Mouse (Mus musculus) lung, postnatal 25 days (tissue): Measurements from ENCODE around the gene Prkaa1.
"Not testable (repeated sequence)": the region's sequence is repeated elsewhere in the genome, so short reads cannot be mapped to it uniquely, and the experiment has no call there.

Experiments used
- DNase-seq: peaks from one replicate; pipeline ENCODE4 v3.0.0; 2022; ENCODE audit warnings: low spot score

Gene Prkaa1

DNA sequence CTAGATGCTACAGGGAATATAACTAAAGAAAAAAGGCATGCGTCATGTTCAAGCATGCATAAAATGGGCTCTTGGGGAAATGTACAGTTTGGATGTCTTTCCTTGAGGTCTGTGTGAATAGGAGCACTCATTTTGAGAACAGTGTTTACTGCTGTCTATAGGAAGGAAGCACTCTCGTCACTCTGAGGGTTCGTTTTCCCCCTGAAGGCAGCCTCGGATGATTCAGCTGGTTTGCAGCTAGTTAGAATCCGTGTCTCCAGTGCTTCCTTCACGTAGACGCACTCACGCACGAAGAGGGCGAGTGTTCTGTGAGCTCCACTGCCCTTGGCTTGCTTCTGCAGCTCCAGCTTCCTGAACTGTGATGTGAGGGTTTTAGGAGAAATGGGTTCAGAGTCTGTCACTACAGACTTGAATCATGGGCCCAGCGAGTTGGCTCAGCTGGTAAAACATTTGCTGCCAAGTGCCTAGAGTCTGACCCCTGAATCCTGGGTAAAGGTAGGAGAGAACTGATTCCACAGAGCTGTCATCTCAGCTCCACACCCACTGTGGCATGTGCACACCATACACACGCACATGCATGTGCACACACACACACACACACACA, 29.7 kb downstream of the Prkaa1 start:
- DNase-seq: no peak

DNA sequence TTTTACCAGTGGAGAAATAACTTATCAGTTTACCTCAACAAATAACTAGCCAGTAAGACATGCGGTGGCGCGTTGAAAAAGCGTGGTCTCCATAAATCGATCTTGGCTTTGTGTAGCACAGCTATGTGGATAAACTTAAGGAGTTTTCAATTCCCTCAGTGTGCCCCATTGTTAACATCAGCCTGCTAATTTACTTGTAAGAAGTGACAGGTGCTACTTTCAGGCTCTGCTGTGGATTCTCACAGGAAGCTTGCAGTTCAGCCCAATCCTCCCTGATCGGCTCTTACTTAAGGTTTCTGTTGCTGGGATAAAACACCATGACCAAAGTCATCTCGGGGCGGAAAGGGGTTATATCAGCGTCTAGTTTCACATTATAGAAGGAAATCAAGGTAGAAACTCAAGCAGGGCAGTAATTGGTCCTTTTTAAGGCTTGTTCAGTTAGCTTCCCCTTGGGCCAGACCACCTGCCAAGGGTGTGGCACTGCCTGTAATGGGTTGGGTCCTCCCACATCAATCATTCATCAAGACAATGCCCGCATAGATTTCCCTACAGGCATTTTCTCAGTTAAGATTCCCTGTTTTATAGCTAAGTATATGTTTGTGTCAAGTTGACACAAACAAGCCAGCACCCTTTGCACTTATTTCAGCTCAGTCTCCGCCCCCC, 41.1 kb downstream of the Prkaa1 start:
- DNase-seq: peak; percentile 9

GRCm38 (mm10) chr15:5185366-5186292, 42.0 kb downstream of the Prkaa1 start, which contains the start of gene Ttc33:
TSS of gene Ttc33 (plus strand) at chr15:5185525.
- peak; percentile 82 for DNase-seq

DNA sequence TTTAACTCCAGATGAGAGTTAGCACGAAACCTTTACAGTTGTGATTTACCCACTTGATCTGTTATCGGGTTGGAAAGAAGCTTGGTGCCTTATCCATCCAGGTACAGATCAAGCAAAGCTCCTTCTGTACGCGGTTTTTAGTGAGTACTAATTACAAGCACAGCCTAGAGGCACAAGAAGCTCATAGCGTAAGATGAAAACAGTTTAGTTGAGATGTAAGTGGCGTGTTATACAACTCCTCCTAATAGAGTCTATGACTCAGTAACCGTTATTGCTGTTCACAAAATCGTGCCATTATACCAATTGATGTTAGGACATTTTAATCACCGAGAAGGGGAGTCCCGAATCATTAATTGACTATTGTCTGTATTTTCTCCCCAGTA, 42.6 kb downstream of the Prkaa1 start:
- no peak for DNase-seq

- no peak for DNase-seq
Observed at GRCm38 (mm10) chr15:5187116-5187515, 43.5 kb downstream of the Prkaa1 start.

DNA sequence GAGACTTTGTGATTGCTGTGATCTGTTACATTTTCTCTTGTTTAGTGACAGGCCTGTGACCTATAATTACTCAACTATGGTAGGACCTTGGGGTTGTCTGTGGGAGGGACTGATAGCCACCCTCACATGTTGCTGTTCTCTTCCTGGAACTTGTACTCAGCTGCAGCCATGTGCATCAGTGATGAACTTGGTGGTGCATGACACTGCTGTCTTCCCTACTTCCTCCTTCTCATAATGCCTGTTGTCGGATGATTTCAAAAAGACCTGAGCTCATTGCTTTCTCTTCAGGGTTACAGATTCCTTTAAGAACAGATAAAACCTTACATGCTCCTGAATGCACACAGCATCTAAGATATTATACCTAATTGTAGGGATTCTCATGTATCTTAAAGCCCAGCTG, 44.4 kb downstream of the Prkaa1 start:
- no peak for DNase-seq

DNA sequence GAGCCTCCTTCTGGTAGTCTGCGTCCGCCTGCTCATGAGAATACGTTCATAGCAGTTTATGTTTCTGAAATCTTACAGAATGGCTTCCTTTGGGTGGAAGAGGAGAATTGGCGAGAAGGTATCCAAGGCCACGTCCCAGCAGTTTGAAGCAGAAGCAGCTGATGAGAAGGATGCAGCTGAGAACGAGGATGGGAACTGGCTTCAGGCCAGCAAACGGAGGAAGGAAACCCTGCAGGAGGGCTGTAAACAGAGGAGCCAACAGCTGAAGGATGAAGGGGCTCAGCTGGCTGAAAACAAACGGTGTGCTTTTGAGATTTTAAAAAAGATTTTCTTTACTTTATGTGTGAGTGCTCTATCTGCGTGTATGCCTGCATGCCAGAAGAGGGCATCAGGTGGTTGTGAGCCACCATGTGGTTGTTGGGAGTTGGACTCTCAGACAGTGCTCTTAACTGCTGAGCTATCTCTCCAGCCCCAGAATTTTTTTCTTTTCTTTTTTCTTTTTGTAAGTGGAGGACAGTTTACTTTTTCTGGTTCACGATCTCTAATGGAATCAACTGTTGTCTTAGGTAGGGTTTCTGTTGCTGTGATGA, 45.9 kb downstream of the Prkaa1 start:
- DNase-seq: no peak

- DNase-seq: no peak
Observed at GRCm38 (mm10) chr15:5193833-5194232, 50.2 kb downstream of the Prkaa1 start.

GRCm38 (mm10) chr15:5194446-5194845, 50.8 kb downstream of the Prkaa1 start:
- no peak for DNase-seq

DNA sequence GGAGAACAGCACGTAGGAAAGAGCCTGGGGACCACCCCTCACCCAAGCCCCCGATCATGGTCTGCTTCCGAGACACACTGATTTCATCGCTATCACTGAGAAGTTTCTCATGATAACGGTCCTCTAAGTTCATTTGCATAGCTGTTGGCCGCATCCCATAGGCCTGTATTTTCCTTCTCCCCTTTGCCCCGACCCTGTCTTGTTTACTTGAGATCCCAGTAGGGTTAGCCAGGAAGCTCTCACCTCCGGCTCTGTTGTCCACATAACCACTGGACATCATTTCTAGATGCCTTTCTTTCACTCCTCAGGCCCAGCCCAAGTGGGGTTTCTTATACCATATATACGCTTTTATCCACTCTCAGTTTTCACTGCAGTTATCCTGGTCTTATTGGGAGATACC, 51.3 kb downstream of the Prkaa1 start:
- DNase-seq: no peak

DNA sequence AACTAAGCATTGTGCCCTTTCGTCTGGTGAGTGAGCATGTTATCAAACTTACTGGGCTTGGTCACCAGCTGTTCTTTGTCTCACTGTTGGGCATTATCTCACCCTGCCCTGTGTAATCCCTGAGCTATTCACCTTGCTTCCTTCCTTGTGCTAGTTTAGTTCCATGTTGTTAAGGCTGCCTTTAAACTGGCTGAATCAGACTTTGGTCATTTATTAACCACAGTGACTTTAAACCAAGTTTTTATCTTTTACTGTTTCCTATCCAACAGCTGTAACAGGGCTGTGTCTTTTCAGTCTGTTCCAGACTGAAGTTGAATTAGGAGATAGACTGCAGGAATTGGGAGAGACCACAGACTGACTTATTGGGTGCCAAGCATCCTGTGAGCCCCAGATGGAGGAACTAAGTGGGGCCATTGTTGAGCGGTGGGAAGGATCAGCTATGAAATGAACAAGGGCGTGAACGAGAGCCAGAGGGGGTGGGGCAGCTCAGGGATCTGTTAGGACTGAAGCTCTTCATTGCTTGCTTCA, 52.4 kb downstream of the Prkaa1 start:
- no peak for DNase-seq

DNA sequence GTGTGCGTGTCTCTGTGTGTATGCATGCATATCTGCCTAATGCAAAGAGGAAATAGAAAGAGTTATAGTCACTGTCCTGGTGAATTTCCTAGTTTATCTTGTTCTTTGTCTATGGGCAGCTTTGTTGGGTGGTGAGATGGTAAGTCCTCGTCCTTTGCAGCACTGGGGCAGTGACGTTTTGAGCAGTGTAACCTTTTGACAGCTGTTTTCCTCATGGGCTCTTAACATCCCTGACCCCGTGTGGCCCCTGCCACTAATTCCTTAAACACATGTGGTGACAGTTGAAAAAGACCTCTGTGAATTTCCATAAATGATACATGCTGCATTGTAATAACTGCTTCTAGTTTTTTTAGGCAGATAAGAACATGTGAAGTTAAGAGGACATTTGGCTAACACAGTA, 53.0 kb downstream of the Prkaa1 start:
- no peak for DNase-seq

GRCm38 (mm10) chr15:5205222-5205621, 61.6 kb downstream of the Prkaa1 start:
- no peak for DNase-seq

GRCm38 (mm10) chr15:5209116-5209515, 65.5 kb downstream of the Prkaa1 start:
- no peak for DNase-seq

- DNase-seq: no peak
Observed at GRCm38 (mm10) chr15:5220491-5220890, 76.8 kb downstream of the Prkaa1 start.

DNA sequence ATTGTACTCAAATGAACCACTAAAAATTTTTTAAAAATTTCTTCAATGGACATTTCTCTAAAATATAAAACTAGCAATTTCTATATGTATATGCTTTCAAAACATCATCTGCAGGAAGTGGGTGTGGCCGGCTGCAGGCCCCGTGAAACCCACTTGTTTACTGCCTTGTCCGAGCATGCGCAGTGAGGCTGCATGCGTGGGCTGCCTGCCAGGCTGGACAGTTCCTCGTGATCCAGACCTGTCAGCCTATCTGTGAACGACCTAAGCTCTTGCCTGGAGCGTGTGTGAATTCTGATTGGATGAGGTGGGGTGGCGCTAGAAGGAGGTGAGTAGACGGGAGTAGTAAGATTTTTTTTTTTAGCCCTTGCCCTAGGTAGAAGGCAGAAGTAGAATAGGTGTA, 87.1 kb downstream of the Prkaa1 start:
- DNase-seq: not testable (repeated sequence)
